Mouse (Mus musculus) limb, embryonic 10.5 days (tissue): ENCODE results near the gene Dhodh. TPM values are rescaled to one million over a fixed set of nuclear protein-coding genes. Genes with fewer than 3 reads are reported as not detected.
A peak's percentile ranks its signal among the peaks of the same experiment; 100 is the strongest.

Source experiments
- DNase-seq: peaks from one replicate; pipeline ENCODE4 v3.0.0-alpha.2; 2017; ENCODE audit warnings: low spot score
- H3K27ac ChIP-seq: fragments of 300-500 bp; sonication (generic); 2 replicates; pipeline ENCODE4 v1.5.1; 2016; ENCODE audit warnings: mild to moderate bottlenecking
- H3K27me3 ChIP-seq: fragments of 300-500 bp; sonication (generic); 2 replicates; pipeline ENCODE4 v1.6.1; 2016; ENCODE audit warnings: low read depth, mild to moderate bottlenecking; ENCODE audit not compliant: poor library complexity, severe bottlenecking
- H3K36me3 ChIP-seq: fragments of 300-500 bp; sonication (generic); 2 replicates; pipeline ENCODE4 v1.6.1; 2016; ENCODE audit warnings: mild to moderate bottlenecking, moderate library complexity
- H3K4me1 ChIP-seq: fragments of 300-500 bp; sonication (generic); 2 replicates; pipeline ENCODE4 v1.6.1; 2016
- H3K4me3 ChIP-seq: fragments of 300-500 bp; sonication (generic); 2 replicates; pipeline ENCODE4 v1.5.1; 2016; ENCODE audit warnings: mild to moderate bottlenecking, moderate library complexity
- H3K9me3 ChIP-seq: fragments of 300-500 bp; sonication (generic); replicated peaks from 2 replicates; pipeline ENCODE4 v1.6.1; 2016; ENCODE audit warnings: mild to moderate bottlenecking
- WGBS: fragments of 180-500 bp; shearing (Covaris S2); methylation state at CpG from one replicate; pipeline ENCODE4 v1.1.7; 2016; 5-methylcytosine and 5-hydroxymethylcytosine counted together
- polyA plus RNA-seq: library from polyadenylated mRNA; unstranded; fragments of >200 nt; fragmentation: Nextera tagmentation; extraction: Ambion mirVana; gene quantifications from 2 replicates; pipeline ENCODE4 v1.2.1, GENCODE M21; 2016

The Dhodh gene
- polyA plus RNA-seq, 1 experiment from 2014 or later: 60.1 TPM

- peak overlapping the region; percentile 70 for H3K4me3 ChIP-seq
- whole genome bisulfite sequencing: 23% methylated on average over 5 of the region's 5 CpGs
- peaks cover 19% of the 10 kb centered on the region for H3K36me3 ChIP-seq
- peaks cover 12% of the 10 kb centered on the region for H3K4me1 ChIP-seq
- DNase-seq: no peak
- no peaks in the 10 kb centered on the region for H3K27me3 ChIP-seq
- H3K9me3 ChIP-seq: no peaks in the 10 kb centered on the region
- H3K27ac ChIP-seq: peak overlapping the region; percentile 88
These were observed 655 bp upstream of the Dhodh start for GRCm38 (mm10) chr8:109609153-109609502.

GRCm38 (mm10) chr8:109607650-109608049 is 823 bp downstream of the Dhodh start:
- peaks cover 12% of the 10 kb centered on the region for H3K4me1 ChIP-seq
- H3K9me3 ChIP-seq: no peaks in the 10 kb centered on the region
- peaks cover 34% of the 10 kb centered on the region for H3K36me3 ChIP-seq
- peak; percentile 37 for DNase-seq
- 18% methylated on average over 12 of the region's 12 CpGs for WGBS
- H3K27me3 ChIP-seq: no peaks in the 10 kb centered on the region
- peak overlapping the region; percentile 70 for H3K4me3 ChIP-seq
- H3K27ac ChIP-seq: peak overlapping the region; percentile 88

GRCm38 (mm10) chr8:109606725-109607124 is 1.7 kb downstream of the Dhodh start:
- DNase-seq: no peak
- Histone ChIP-seq H3K9me3 (no peaks in the 10 kb centered on the region), H3K4me3 (no peak overlapping the region), H3K27ac (no peak overlapping the region), H3K36me3 (peaks cover 43% of the 10 kb centered on the region), H3K4me1 (peaks cover 12% of the 10 kb centered on the region), H3K27me3 (no peaks in the 10 kb centered on the region)
- WGBS: 90% methylated on average over 2 of the region's 2 CpGs

GRCm38 (mm10) chr8:109595854-109596253 is 12.6 kb downstream of the Dhodh start:
- DNase-seq: peak; percentile 78
- Histone ChIP-seq H3K4me1 (no peaks in the 10 kb centered on the region), H3K27ac (no peak overlapping the region), H3K27me3 (no peaks in the 10 kb centered on the region), H3K4me3 (no peak overlapping the region), H3K36me3 (peaks cover 77% of the 10 kb centered on the region), H3K9me3 (no peaks in the 10 kb centered on the region)
- 57% methylated on average over 8 of the region's 8 CpGs for WGBS

- 89% methylated on average over 6 of the region's 6 CpGs for WGBS
- Histone ChIP-seq H3K4me3 (no peak overlapping the region), H3K4me1 (no peaks in the 10 kb centered on the region), H3K36me3 (peaks cover 63% of the 10 kb centered on the region), H3K9me3 (no peaks in the 10 kb centered on the region), H3K27ac (no peak overlapping the region), H3K27me3 (no peaks in the 10 kb centered on the region)
- no peak for DNase-seq
These were observed 15.2 kb downstream of the Dhodh start for GRCm38 (mm10) chr8:109593117-109593788.

GRCm38 (mm10) chr8:109592164-109592563 is 16.3 kb downstream of the Dhodh start:
- no peak overlapping the region for H3K4me3 ChIP-seq
- 96% methylated on average over 5 of the region's 5 CpGs for WGBS
- no peak overlapping the region for H3K27ac ChIP-seq
- no peak for DNase-seq
- H3K36me3 ChIP-seq: peaks cover 56% of the 10 kb centered on the region
- H3K27me3 ChIP-seq: no peaks in the 10 kb centered on the region
- no peaks in the 10 kb centered on the region for H3K9me3 ChIP-seq
- H3K4me1 ChIP-seq: no peaks in the 10 kb centered on the region

GRCm38 (mm10) chr8:109591367-109591766 is 17.1 kb downstream of the Dhodh start:
- Histone ChIP-seq H3K9me3 (no peaks in the 10 kb centered on the region), H3K36me3 (peaks cover 49% of the 10 kb centered on the region), H3K4me1 (no peaks in the 10 kb centered on the region), H3K4me3 (no peak overlapping the region), H3K27ac (no peak overlapping the region), H3K27me3 (no peaks in the 10 kb centered on the region)
- no peak for DNase-seq
- 93% methylated on average over 3 of the region's 3 CpGs for WGBS

GRCm38 (mm10) chr8:109590901-109591300 is 17.6 kb downstream of the Dhodh start:
- Histone ChIP-seq H3K27ac (no peak overlapping the region), H3K4me3 (no peak overlapping the region), H3K9me3 (no peaks in the 10 kb centered on the region), H3K27me3 (no peaks in the 10 kb centered on the region), H3K4me1 (no peaks in the 10 kb centered on the region), H3K36me3 (peaks cover 46% of the 10 kb centered on the region)
- DNase-seq: no peak
- WGBS: 88% methylated on average over 9 of the region's 9 CpGs

- no peak for DNase-seq
- Histone ChIP-seq H3K4me3 (no peak overlapping the region), H3K27ac (no peak overlapping the region), H3K4me1 (no peaks in the 10 kb centered on the region), H3K36me3 (peaks cover 8% of the 10 kb centered on the region), H3K27me3 (no peaks in the 10 kb centered on the region), H3K9me3 (no peaks in the 10 kb centered on the region)
- WGBS: 71% methylated on average over 7 of the region's 7 CpGs
These were observed 21.4 kb downstream of the Dhodh start for GRCm38 (mm10) chr8:109586972-109587504.

- no peaks in the 10 kb centered on the region for H3K36me3 ChIP-seq
- H3K27ac ChIP-seq: no peak overlapping the region
- no peaks in the 10 kb centered on the region for H3K4me1 ChIP-seq
- no peaks in the 10 kb centered on the region for H3K27me3 ChIP-seq
- H3K9me3 ChIP-seq: no peaks in the 10 kb centered on the region
- no peak overlapping the region for H3K4me3 ChIP-seq
- no peak for DNase-seq
These were observed 22.8 kb downstream of the Dhodh start for GRCm38 (mm10) chr8:109585652-109586051.

- no peaks in the 10 kb centered on the region for H3K27me3 ChIP-seq
- H3K9me3 ChIP-seq: no peaks in the 10 kb centered on the region
- no peaks in the 10 kb centered on the region for H3K4me1 ChIP-seq
- no peak overlapping the region for H3K27ac ChIP-seq
- H3K4me3 ChIP-seq: no peak overlapping the region
- no peaks in the 10 kb centered on the region for H3K36me3 ChIP-seq
- 80% methylated on average over 3 of the region's 3 CpGs for WGBS
- no peak for DNase-seq
These were observed 23.6 kb downstream of the Dhodh start for GRCm38 (mm10) chr8:109584830-109585229.

- WGBS: 85% methylated on average over 4 of the region's 4 CpGs
- no peak overlapping the region for H3K27ac ChIP-seq
- no peaks in the 10 kb centered on the region for H3K9me3 ChIP-seq
- no peaks in the 10 kb centered on the region for H3K36me3 ChIP-seq
- DNase-seq: no peak
- H3K27me3 ChIP-seq: no peaks in the 10 kb centered on the region
- H3K4me3 ChIP-seq: no peak overlapping the region
- no peaks in the 10 kb centered on the region for H3K4me1 ChIP-seq
These were observed 24.2 kb downstream of the Dhodh start for GRCm38 (mm10) chr8:109584293-109584692.

GRCm38 (mm10) chr8:109578900-109579301 is 29.6 kb downstream of the Dhodh start, which contains the start of gene Hp:
TSS of gene Hp (minus strand) at chr8:109579172.
- WGBS: 78% methylated on average over 8 of the region's 8 CpGs
- Histone ChIP-seq H3K27ac (no peak within 1 kb of the TSS), H3K9me3 (no peaks in the 10 kb centered on the region), H3K4me1 (no peaks in the 10 kb centered on the region), H3K27me3 (no peaks in the 10 kb centered on the region), H3K4me3 (no peak within 1 kb of the TSS), H3K36me3 (no peaks in the 10 kb centered on the region)
- DNase-seq: no peak

GRCm38 (mm10) chr8:109576311-109576710 is 32.2 kb downstream of the Dhodh start:
- 82% methylated on average over 4 of the region's 4 CpGs for WGBS
- Histone ChIP-seq H3K27me3 (no peaks in the 10 kb centered on the region), H3K4me3 (no peak overlapping the region), H3K9me3 (no peaks in the 10 kb centered on the region), H3K4me1 (no peaks in the 10 kb centered on the region), H3K27ac (no peak overlapping the region), H3K36me3 (peaks cover 11% of the 10 kb centered on the region; the same call in 1 of the 2 replicates)
- DNase-seq: no peak
